Comparison of ENCODE assay signal across 8 mouse cellular contexts in the genomic region with DNA sequence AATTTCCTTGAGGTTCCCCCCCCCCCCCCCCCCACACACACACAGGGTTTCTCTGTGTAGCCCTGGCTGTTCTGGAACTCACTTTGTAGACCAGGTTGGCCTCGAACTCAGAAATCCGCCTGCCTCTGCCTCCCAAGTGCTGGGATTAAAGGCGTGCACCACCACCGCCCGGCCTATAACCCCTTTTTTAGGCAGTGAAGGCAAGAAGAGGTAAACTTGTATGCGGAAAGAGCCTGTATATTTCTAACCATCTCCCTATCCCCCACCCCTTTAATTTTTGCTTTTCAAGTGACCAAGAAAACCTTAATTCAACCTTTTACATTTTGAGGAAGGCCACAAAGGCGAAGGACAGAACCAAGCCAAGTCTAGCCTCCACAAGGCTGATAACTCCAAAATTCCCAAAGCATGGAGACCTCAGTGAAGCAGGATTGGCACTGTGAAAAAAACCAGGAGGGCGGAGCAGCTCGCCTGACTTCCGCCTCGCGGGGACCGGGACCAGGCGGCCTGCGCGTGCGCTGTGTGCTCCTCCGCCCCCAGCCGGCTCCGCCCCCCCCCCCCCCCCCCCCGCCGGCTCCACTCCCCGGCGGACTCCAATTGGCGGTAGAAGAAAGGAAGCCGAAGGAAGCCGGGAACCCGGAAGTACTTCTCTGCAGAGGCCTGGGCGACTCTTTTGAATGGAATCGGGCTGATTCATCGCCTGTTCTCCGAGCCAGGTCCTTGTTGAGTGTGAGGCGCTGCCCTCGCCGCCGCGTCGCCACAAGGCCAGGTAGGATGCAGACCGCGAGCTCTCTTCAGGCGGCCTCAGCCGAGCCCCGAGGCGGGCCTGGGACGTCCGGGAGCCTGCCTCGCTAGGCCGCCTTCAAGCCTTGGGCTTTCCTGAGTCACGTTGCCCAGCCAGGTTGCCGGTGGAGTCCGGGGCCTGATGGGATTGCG. TPM values are rescaled to one million over a fixed set of nuclear protein-coding genes. Genes with fewer than 3 reads are reported as not detected.
DNase-seq lines count a peak whose midpoint lies in the region; ATAC-seq lines count a peak whose summit lies in the region.

TSS of gene Psmd14 (plus strand) at position 587 of the 933 bp plus-strand sequence.

- ATAC-seq in erythroid progenitor cell, adult 5-6 weeks (replicated peaks; ENCODE audit: low FRiP score, poor library complexity, severe bottlenecking), result peak; percentile 93
- peak; percentile 95 for ATAC-seq in heart, embryonic 13.5 days (ENCODE audit: extremely low read depth, insufficient number of reproducible peaks, low FRiP score, low TSS enrichment)
- peak; percentile 93 for ATAC-seq in liver, embryonic 12.5 days
- ATAC-seq in stomach, embryonic 15.5 days (ENCODE audit: insufficient read depth, low FRiP score, low read depth), result peak; percentile 96

- H3K9ac ChIP-seq in heart, embryonic 13.5 days, result peak within 1 kb of the TSS; percentile 94
- peak within 1 kb of the TSS; percentile 93 for H3K9ac ChIP-seq in liver, embryonic 12.5 days
- peak within 1 kb of the TSS; percentile 72 for H3K9ac ChIP-seq in stomach, embryonic 15.5 days

- peak within 1 kb of the TSS; percentile 80 for H3K4me2 ChIP-seq in heart, embryonic 13.5 days
- peak within 1 kb of the TSS; percentile 76 for H3K4me2 ChIP-seq in liver, embryonic 12.5 days
- peak within 1 kb of the TSS; percentile 59 for H3K4me2 ChIP-seq in stomach, embryonic 15.5 days

- H3K27ac ChIP-seq in heart, embryonic 13.5 days (replicated peaks), result peak within 1 kb of the TSS; percentile 84
- peak within 1 kb of the TSS; percentile 94 for H3K27ac ChIP-seq in liver, embryonic 12.5 days
- H3K27ac ChIP-seq in stomach, embryonic 15.5 days, result peak within 1 kb of the TSS; percentile 91

- H3K9me3 ChIP-seq in heart, embryonic 13.5 days, result peaks cover 6% of the 10 kb centered on the region; the same call in 1 of the 2 replicates
- no peaks in the 10 kb centered on the region for H3K9me3 ChIP-seq in liver, embryonic 12.5 days (replicated peaks)
- H3K9me3 ChIP-seq in stomach, embryonic 15.5 days, result no peaks in the 10 kb centered on the region

- no peaks in the 10 kb centered on the region for H3K27me3 ChIP-seq in heart, embryonic 13.5 days (replicated peaks)
- H3K27me3 ChIP-seq in liver, embryonic 12.5 days (replicated peaks), result no peaks in the 10 kb centered on the region
- no peaks in the 10 kb centered on the region for H3K27me3 ChIP-seq in stomach, embryonic 15.5 days (replicated peaks)

- H3K36me3 ChIP-seq in heart, embryonic 13.5 days, result no peaks in the 10 kb centered on the region
- H3K36me3 ChIP-seq in liver, embryonic 12.5 days, result peaks cover 9% of the 10 kb centered on the region; the same call in 1 of the 2 replicates
- H3K36me3 ChIP-seq in stomach, embryonic 15.5 days, result no peaks in the 10 kb centered on the region

- DNase-seq in CD4-positive helper T cell, adult 2 months (ENCODE audit: low read depth, low spot score), result peak; percentile 91
- peak; percentile 80 for DNase-seq in brain, embryonic 18.5 days (ENCODE audit: low read depth, low spot score)
- peak; percentile 93 for DNase-seq in kidney, postnatal 10 days
- peak; percentile 81 to 84 for DNase-seq in natural killer cell, adult 2 months (ENCODE audit: low spot score in 2 of 2)

- 5% methylated on average over 48 of the region's 52 CpGs for WGBS in heart, embryonic 13.5 days
- WGBS in liver, embryonic 12.5 days (ENCODE audit: insufficient replicate concordance), result 5% methylated on average over 46 of the region's 52 CpGs
- 6% methylated on average over 41 of the region's 52 CpGs for WGBS in stomach, embryonic 15.5 days

- H3K4me3 ChIP-seq in heart, embryonic 13.5 days, result peak within 1 kb of the TSS; percentile 98
- peak within 1 kb of the TSS; percentile 96 for H3K4me3 ChIP-seq in liver, embryonic 12.5 days
- H3K4me3 ChIP-seq in stomach, embryonic 15.5 days (replicated peaks), result peak within 1 kb of the TSS; percentile 94

- peaks cover 14% of the 10 kb centered on the region for H3K4me1 ChIP-seq in heart, embryonic 13.5 days
- H3K4me1 ChIP-seq in liver, embryonic 12.5 days, result peaks cover 31% of the 10 kb centered on the region
- peaks cover 5% of the 10 kb centered on the region for H3K4me1 ChIP-seq in stomach, embryonic 15.5 days

RNA-seq across cellular contexts. Expression of gene Psmd14, which starts in this region (rescaled TPM):
- 126 and 128 TPM in 2 replicates for total RNA-seq in erythroid progenitor cell, adult 5-6 weeks (2015; ENCODE audit: low replicate concordance)
- total RNA-seq in erythroid progenitor cell, adult 5-6 weeks (2017; ENCODE audit: low replicate concordance), result 66.0 and 108 TPM in 2 replicates
- 119 and 137 TPM in 2 replicates for polyA plus RNA-seq in heart, embryonic 13.5 days (2015; fragmentation: Nextera tagmentation; extraction: Ambion mirVana)
- 189 and 193 TPM in 2 replicates for polyA plus RNA-seq in liver, embryonic 12.5 days (2016; fragmentation: Nextera tagmentation; extraction: Ambion mirVana)
- 171 and 180 TPM in 2 replicates for polyA plus RNA-seq in stomach, embryonic 15.5 days (2015; fragmentation: Nextera tagmentation; extraction: Ambion mirVana)

Comparison
In these comparisons a context has a peak if more than half of its experiments do, and no peak if none do; other contexts are left out.
1. Peak in every context shown above with its lines: DNase-seq, ATAC-seq, H3K4me3 ChIP-seq and H3K27ac ChIP-seq.